Mouse (Mus musculus): ENCODE measurements around the gene Shank2. TPM values are rescaled to one million over a fixed set of nuclear protein-coding genes. Genes with fewer than 3 reads are reported as not detected.

Gene Shank2
- polyA plus RNA-seq, 1 experiment from 2014 or later, result 2.6 TPM

DNA sequence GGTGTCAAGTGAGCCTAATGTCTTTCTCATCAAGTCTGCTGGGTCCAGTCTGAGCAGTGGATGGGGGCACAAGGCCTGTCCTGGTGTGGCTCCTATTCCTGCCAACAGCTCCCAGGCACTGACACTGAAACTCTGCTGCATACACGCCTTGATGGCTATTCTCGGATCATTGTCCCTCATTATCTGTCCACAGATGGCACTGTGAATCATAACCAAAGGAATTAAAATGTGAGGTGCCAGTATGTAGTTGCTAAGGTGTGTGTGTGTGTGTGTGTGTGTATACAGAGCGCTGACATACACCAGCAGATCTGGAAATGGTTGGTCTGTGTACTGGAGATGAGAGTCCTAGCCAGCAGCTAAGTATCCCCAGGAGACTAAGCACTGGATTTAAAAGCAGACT, 110.3 kb downstream of the Shank2 start:
- no peak overlapping the region for H3K4me2 ChIP-seq
- H3K4me3 ChIP-seq (replicated peaks), result no peak overlapping the region
- no peak overlapping the region for H3K27ac ChIP-seq
- H3K4me1 ChIP-seq, result peaks cover 4% of the 10 kb centered on the region; the same call in 1 of the 2 replicates
- H3K9me3 ChIP-seq (replicated peaks), result no peaks in the 10 kb centered on the region
- no peaks in the 10 kb centered on the region for H3K27me3 ChIP-seq
- no peaks in the 10 kb centered on the region for H3K36me3 ChIP-seq
- no peak for ATAC-seq (replicated peaks; ENCODE audit: low FRiP score)
- 72% methylated on average over 3 of the region's 3 CpGs for WGBS
- no peak overlapping the region for H3K9ac ChIP-seq

DNA sequence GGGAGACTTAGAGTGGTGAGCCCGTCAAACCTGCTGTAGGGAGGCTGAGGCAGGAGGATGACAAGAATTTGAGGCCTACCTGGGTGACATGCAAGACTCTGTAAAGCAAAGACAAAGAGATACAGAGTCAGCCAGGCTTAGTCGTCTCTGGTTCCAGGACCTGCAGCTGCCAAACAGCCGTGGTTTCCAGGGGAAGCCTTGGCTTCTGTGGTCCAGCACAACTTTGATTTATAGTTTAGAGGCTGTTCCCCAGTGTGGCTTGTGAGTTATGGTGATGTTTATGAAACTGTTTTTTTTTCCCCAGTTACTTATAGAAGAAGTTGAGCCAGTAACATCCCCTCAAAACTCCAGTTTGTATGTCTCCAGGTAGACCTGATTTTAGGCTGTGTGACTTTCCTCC, 112.5 kb downstream of the Shank2 start:
- Histone ChIP-seq H3K27ac (no peak overlapping the region), H3K4me3 (replicated peaks) (no peak overlapping the region), H3K27me3 (no peaks in the 10 kb centered on the region), H3K9me3 (replicated peaks) (no peaks in the 10 kb centered on the region), H3K9ac (no peak overlapping the region), H3K36me3 (no peaks in the 10 kb centered on the region), H3K4me2 (no peak overlapping the region), H3K4me1 (peaks cover 4% of the 10 kb centered on the region; the same call in 1 of the 2 replicates)
- WGBS, result 46% methylated on average over 3 of the region's 3 CpGs
- no peak for ATAC-seq (replicated peaks; ENCODE audit: low FRiP score)

DNA sequence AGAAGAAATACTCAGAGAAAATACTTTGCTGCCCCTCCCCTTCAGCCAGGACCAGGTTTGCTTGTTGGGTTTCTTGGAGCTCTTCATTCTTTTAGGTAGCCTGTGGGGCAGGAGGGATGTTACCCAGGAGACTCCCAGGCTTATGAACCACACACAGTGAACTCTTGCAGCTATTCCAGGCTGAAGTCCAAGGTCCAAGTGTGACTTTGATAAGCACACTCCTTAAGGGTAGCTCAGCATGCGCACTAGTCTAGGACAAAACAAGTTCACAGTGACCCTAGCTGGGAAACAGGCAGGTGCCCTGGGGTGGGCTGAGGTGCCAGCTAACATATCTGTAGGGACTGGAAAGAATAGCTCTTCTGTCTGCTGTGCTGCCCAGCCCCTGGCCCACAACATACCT, 117.8 kb downstream of the Shank2 start:
- H3K4me2 ChIP-seq, result no peak overlapping the region
- ATAC-seq (replicated peaks; ENCODE audit: low FRiP score), result no peak

DNA sequence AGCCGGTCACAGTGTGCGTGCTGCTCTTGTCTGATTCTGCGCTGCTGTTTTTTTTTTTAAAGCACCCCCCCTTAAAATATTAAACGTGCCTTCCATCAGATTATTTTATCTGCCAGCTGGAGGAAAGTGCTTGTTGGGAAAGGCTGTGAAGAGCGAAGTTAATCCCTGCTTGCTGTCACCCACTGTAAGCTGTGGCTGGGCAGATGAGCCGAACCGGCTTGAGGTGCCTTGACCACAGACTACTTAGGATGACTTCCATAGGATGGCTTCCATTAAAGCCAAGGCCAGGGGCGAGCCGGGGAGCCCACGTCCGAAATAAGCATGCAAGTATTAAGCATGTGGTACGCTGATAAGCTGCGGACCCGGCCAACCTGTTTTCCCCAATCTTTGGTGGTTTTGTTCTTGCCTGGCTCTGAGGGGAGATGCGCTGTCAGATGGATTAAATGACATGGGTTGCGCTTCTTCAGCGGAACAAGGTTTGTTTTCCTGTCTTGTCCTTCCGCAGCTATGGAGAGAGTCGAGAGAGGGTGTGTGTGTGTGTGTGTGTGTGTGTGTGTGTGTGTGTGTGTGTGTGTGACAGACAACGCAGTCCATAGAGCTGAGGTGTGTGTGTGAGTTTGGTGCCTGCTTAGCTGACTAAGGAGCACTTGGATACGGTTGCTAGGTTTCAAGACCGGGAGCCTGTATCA, 131.1 kb downstream of the Shank2 start:
- H3K36me3 ChIP-seq, result no peaks in the 10 kb centered on the region
- no peak overlapping the region for H3K9ac ChIP-seq
- H3K27ac ChIP-seq, result no peak overlapping the region
- H3K27me3 ChIP-seq, result no peaks in the 10 kb centered on the region
- H3K4me1 ChIP-seq, result no peaks in the 10 kb centered on the region
- no peak overlapping the region for H3K4me3 ChIP-seq (replicated peaks)
- no peaks in the 10 kb centered on the region for H3K9me3 ChIP-seq (replicated peaks)
- H3K4me2 ChIP-seq, result no peak overlapping the region
- ATAC-seq (replicated peaks; ENCODE audit: low FRiP score), result no peak
- 79% methylated on average over 22 of the region's 22 CpGs for WGBS

More for the DNA sequence above, 117.8 kb downstream of the Shank2 start:
- H3K27ac ChIP-seq, result no peak overlapping the region
- H3K36me3 ChIP-seq, result no peaks in the 10 kb centered on the region
- no peaks in the 10 kb centered on the region for H3K9me3 ChIP-seq (replicated peaks)
- H3K4me3 ChIP-seq (replicated peaks), result no peak overlapping the region
- no peaks in the 10 kb centered on the region for H3K27me3 ChIP-seq
- H3K4me1 ChIP-seq, result no peaks in the 10 kb centered on the region
- no peak overlapping the region for H3K9ac ChIP-seq
- 80% methylated on average over 1 of the region's 1 CpGs for WGBS

DNA sequence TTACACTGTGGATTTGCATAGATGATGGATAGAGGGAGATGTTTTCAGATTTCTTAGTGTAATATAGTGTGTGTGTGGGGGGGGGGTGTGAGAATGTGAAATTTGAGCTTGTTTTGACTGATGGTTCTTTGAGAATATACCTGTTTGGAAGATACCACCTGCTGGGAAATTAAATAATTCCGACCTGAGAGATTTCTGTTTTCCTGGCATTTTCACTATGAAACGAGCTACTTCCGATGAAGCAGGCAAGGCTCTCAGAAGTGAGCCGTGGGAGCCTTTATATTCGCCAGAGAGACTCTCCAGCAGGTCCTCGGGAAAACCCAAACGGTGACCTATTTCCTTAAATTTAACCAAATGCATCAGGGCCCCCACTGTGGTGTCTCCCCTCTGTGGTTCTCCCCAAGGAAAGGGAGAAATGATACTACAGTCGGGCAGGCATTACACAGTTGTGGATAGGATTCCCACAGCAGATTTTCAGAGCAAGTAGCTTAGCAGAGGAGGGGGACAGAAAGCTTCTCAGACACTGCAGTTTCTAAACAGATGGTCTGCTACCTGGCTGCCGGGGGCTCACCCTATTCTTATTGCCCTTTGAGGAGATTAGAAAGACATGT, 131.8 kb downstream of the Shank2 start:
- Histone ChIP-seq H3K9ac (no peak overlapping the region), H3K9me3 (replicated peaks) (no peaks in the 10 kb centered on the region)

DNA sequence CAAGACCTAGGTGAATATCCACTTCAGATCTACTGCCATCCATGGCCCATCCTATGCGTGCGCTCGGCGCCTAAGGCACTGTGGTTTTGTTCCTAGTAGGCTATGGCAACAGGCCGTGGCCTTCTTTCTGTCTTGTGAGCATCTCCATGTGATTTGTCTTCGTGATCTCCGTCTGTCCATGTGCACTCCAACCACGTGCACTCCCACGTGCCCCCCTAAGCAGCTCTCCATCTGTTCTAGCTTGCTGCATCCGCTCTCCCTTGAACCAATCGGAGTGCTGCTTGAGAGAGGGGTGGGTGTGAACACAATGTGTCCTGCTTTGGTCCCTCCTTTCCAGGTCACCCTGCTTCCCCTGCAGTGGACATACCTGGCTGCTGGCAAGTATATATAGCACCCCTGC, 133.0 kb downstream of the Shank2 start:
- no peaks in the 10 kb centered on the region for H3K36me3 ChIP-seq
- H3K9me3 ChIP-seq (replicated peaks), result no peaks in the 10 kb centered on the region
- H3K27ac ChIP-seq, result no peak overlapping the region
- no peak overlapping the region for H3K9ac ChIP-seq
- no peak for ATAC-seq (replicated peaks; ENCODE audit: low FRiP score)
- no peak overlapping the region for H3K4me3 ChIP-seq (replicated peaks)
- no peaks in the 10 kb centered on the region for H3K4me1 ChIP-seq
- H3K27me3 ChIP-seq, result no peaks in the 10 kb centered on the region
- 84% methylated on average over 11 of the region's 11 CpGs for WGBS
- no peak overlapping the region for H3K4me2 ChIP-seq

More for the DNA sequence above, 131.8 kb downstream of the Shank2 start:
- Histone ChIP-seq H3K4me2 (no peak overlapping the region), H3K4me3 (replicated peaks) (no peak overlapping the region), H3K4me1 (no peaks in the 10 kb centered on the region), H3K27me3 (no peaks in the 10 kb centered on the region), H3K36me3 (no peaks in the 10 kb centered on the region), H3K27ac (no peak overlapping the region)
- no peak for ATAC-seq (replicated peaks; ENCODE audit: low FRiP score)
- WGBS, result 65% methylated on average over 9 of the region's 9 CpGs

DNA sequence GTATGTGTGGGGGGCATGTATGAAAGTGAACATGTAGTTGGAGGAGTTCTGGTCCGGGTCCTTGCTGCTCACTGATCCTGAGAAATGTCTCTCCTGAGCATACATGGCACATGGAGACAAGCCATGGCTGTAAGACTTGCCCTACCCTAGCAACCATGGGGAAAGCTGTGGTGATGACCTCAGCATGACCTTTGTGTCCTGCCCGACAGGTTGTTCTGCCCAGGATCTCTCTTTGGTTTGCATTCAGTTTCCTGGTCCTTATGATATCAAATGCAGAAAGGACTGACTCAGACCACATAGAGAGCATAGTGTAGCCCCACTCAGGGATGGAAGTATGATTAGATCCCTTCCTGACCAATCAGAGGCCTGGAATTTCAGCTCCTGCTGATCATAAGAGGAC, 136.1 kb downstream of the Shank2 start:
- WGBS, result 75% methylated on average over 2 of the region's 2 CpGs
- Histone ChIP-seq H3K4me1 (no peaks in the 10 kb centered on the region), H3K4me2 (no peak overlapping the region), H3K9ac (no peak overlapping the region), H3K27me3 (no peaks in the 10 kb centered on the region), H3K9me3 (replicated peaks) (no peaks in the 10 kb centered on the region), H3K36me3 (no peaks in the 10 kb centered on the region), H3K4me3 (replicated peaks) (no peak overlapping the region), H3K27ac (no peak overlapping the region)
- ATAC-seq (replicated peaks; ENCODE audit: low FRiP score), result no peak

DNA sequence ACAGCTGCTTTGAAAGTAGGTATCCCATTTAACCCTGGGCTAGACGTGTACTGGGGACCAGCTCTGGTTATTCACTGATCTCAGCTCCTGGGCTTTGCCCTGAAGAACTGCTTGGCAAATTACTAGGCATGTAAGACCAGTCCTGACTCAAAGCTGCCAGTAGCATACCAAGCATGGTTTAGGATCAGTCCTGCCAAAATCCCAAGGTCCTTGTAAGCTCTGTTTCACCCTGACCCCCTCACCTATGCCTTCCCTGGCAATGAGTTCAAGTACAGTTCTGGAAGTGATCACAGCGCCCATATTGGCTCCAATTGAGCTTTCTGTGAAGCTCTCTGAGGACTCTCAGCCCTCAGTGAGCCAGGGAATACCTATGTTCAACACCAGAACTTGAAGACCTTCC, 136.7 kb downstream of the Shank2 start:
- Histone ChIP-seq H3K27ac (no peak overlapping the region), H3K4me1 (no peaks in the 10 kb centered on the region), H3K4me2 (no peak overlapping the region), H3K4me3 (replicated peaks) (no peak overlapping the region), H3K9ac (no peak overlapping the region), H3K9me3 (replicated peaks) (no peaks in the 10 kb centered on the region), H3K36me3 (no peaks in the 10 kb centered on the region), H3K27me3 (no peaks in the 10 kb centered on the region)
- 80% methylated on average over 2 of the region's 2 CpGs for WGBS
- no peak for ATAC-seq (replicated peaks; ENCODE audit: low FRiP score)

DNA sequence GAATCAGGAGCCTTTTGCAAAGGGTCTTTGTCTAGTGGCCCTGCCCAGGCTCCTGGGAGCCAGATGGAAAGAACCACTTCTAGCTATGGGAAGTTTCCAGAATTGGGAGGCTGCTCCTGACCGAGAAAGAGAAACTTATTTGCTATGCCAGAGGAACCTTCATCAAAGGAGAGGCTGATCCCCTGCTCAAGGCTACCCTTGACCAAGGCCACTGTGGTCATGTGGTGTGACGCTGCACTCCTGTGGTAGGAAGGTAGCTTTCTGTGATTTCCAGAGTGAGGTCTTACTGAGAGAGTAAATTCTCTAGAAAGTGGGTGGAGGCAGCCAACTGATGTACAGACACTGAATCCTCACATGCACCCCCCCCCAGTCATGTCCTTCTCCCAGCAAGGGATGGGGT, 138.0 kb downstream of the Shank2 start:
- WGBS, result 85% methylated on average over 2 of the region's 2 CpGs
- H3K4me2 ChIP-seq, result no peak overlapping the region
- ATAC-seq (replicated peaks; ENCODE audit: low FRiP score), result no peak

DNA sequence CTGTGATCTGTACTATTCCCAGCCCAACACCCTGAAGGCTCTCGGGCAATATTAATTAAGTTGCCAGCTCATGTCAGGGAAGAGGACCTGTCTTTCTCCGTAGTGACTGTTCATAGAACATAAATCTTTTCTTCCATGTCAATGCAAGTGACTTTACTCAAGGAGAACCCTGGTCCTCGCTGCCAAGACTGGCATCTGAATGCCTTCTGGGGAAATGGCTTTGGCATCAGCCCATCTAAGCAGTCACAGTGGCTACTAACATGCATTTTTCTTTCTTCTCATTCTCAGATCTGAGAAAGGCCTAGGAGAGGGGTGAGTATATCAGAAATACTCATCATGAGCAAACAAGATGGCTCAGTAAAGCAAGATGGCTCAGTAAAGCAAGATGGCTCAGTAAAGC, 138.7 kb downstream of the Shank2 start:
- Histone ChIP-seq H3K4me3 (replicated peaks) (no peak overlapping the region), H3K27ac (no peak overlapping the region), H3K36me3 (no peaks in the 10 kb centered on the region), H3K4me1 (no peaks in the 10 kb centered on the region), H3K9ac (no peak overlapping the region), H3K4me2 (no peak overlapping the region), H3K27me3 (no peaks in the 10 kb centered on the region), H3K9me3 (replicated peaks) (no peaks in the 10 kb centered on the region)
- 70% methylated on average over 3 of the region's 3 CpGs for WGBS
- no peak for ATAC-seq (replicated peaks; ENCODE audit: low FRiP score)

More for the DNA sequence above, 138.0 kb downstream of the Shank2 start:
- no peak overlapping the region for H3K27ac ChIP-seq
- H3K27me3 ChIP-seq, result no peaks in the 10 kb centered on the region
- no peaks in the 10 kb centered on the region for H3K36me3 ChIP-seq
- H3K9ac ChIP-seq, result no peak overlapping the region
- H3K9me3 ChIP-seq (replicated peaks), result no peaks in the 10 kb centered on the region
- no peak overlapping the region for H3K4me3 ChIP-seq (replicated peaks)
- H3K4me1 ChIP-seq, result no peaks in the 10 kb centered on the region

DNA sequence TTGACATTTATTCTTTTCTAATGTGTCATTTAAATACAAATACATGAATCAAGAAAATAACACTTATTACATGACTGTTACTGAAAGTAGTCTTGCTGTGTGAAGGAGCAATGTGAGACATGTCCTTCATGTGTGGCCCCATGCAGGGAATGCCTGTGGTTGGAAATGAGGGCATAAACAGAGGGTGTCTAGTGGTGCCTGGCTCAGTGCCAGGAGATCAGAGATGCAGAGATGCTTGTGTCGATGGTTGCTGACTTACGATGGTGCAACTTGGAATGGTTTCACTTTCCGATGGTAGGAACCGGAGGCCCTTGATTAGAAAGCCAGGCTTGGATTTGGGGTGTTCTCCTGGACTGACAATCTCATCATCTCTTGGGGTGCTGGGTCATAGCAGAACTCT, 140.3 kb downstream of the Shank2 start:
- Histone ChIP-seq H3K4me3 (replicated peaks) (no peak overlapping the region), H3K4me2 (no peak overlapping the region), H3K27me3 (no peaks in the 10 kb centered on the region), H3K9me3 (replicated peaks) (no peaks in the 10 kb centered on the region), H3K36me3 (no peaks in the 10 kb centered on the region), H3K4me1 (no peaks in the 10 kb centered on the region), H3K9ac (no peak overlapping the region), H3K27ac (no peak overlapping the region)
- WGBS, result 88% methylated on average over 4 of the region's 4 CpGs
- no peak for ATAC-seq (replicated peaks; ENCODE audit: low FRiP score)

DNA sequence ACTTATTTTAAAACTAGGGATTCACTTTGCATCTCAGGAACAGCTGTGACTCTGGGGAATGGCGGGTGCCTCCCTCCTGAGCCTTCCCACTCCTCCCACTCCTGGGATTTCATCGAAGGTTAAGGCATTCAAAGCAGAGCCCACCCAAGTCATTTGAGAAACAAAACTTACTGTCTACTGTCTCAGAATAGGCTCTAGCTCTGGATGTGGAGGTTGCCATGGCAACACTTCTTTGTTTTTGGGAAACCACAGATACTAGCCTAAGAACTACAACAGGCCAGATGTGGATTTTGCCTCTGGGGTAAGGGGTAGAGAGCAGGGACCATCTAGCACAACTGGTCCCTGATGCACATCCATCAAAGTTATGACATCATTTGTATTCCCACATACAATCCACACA, 142.2 kb downstream of the Shank2 start:
- Histone ChIP-seq H3K27me3 (no peaks in the 10 kb centered on the region), H3K4me1 (no peaks in the 10 kb centered on the region), H3K9me3 (replicated peaks) (no peaks in the 10 kb centered on the region), H3K4me2 (no peak overlapping the region), H3K27ac (no peak overlapping the region), H3K4me3 (replicated peaks) (no peak overlapping the region), H3K9ac (no peak overlapping the region), H3K36me3 (no peaks in the 10 kb centered on the region)
- WGBS, result 50% methylated on average over 2 of the region's 2 CpGs
- ATAC-seq (replicated peaks; ENCODE audit: low FRiP score), result no peak

DNA sequence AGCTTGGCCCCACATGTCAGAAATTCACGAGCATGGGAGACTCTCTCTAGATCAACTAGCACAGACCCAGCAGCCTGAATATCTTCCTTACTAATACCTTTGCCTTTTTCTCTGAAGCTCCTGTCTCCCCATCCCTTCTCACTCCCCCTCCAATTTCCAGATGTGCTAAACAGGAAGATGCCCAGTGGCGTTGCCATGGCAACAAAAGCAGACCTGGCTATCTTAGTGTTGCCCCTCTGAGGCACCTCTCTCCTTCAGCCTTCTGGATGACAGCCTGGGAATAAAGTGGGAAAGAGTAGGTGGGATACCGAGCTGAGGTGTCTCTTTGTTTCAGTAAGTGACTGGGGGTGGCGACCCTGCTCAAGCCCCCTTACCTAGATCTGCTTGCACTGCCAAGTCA, 146.4 kb downstream of the Shank2 start:
- no peaks in the 10 kb centered on the region for H3K4me1 ChIP-seq
- no peak overlapping the region for H3K4me2 ChIP-seq
- no peak overlapping the region for H3K9ac ChIP-seq
- no peak overlapping the region for H3K4me3 ChIP-seq (replicated peaks)
- ATAC-seq (replicated peaks; ENCODE audit: low FRiP score), result no peak
- no peaks in the 10 kb centered on the region for H3K9me3 ChIP-seq (replicated peaks)
- H3K27me3 ChIP-seq, result no peaks in the 10 kb centered on the region
- WGBS, result 59% methylated on average over 4 of the region's 4 CpGs
- no peaks in the 10 kb centered on the region for H3K36me3 ChIP-seq
- no peak overlapping the region for H3K27ac ChIP-seq

Measured in kidney, embryonic 15.5 days (tissue).